21 mouse cellular contexts compared by ENCODE assay signal in genomic region chr6:71746846-71747245, GRCm38 (mm10). TPM values are rescaled to one million over a fixed set of nuclear protein-coding genes. Genes with fewer than 3 reads are reported as not detected.
DNase-seq lines count a peak whose midpoint lies in the region; ATAC-seq and TF ChIP-seq lines count a peak whose summit lies in the region.
"Had no signal": no experiment of that assay in that cellular context is flagged by ENCODE, and none has a peak within 500 bp of the region (broad histone marks: within the 10 kb centered on the region; RNA-seq: fewer than 3 reads in every experiment).

No protein-coding gene starts in this region.

- TF ChIP-seq POLR2A in MEL (IDR thresholded peaks at IDR 0.05; ENCODE audit: control insufficient read depth in 1 of 2, insufficient read depth in 1 of 2, low read depth in 1 of 2, low read length in 2 of 2, poor library complexity in 1 of 2), result no peak

- DNase-seq in layer of hippocampus, adult 9-11 months, result peak; percentile 44
- no peak for DNase-seq in layer of hippocampus, postnatal 25 days (ENCODE audit: extremely low spot score in 1 of 2, low spot score in 1 of 2)
- peak; percentile 22 for DNase-seq in MEL (ENCODE audit: low read depth, low spot score)
- peak; percentile 20 for DNase-seq in induced T-regulatory cell, adult 2 months (ENCODE audit: low read depth)
- DNase-seq in thymus, postnatal 14 days, result peak; percentile 58
- no peak for DNase-seq in left cerebral cortex, postnatal 4 days
- DNase-seq: cerebellum, adult 2 months; cerebellum, postnatal 36 days; heart, postnatal 10 days; lung, postnatal 10 days; right cerebral cortex, postnatal 14 days had no signal

- H3K9me3 ChIP-seq in MEL (replicated peaks; ENCODE audit: insufficient read depth, low read length), result no peaks in the 10 kb centered on the region
- no peaks in the 10 kb centered on the region for H3K9me3 ChIP-seq in kidney, embryonic 15.5 days (replicated peaks)
- H3K9me3 ChIP-seq: forebrain, embryonic 10.5 days; heart, embryonic 10.5 days; liver, embryonic 15.5 days; midbrain, embryonic 15.5 days; neural tube, embryonic 15.5 days; stomach, embryonic 15.5 days had no signal

- no peak for ATAC-seq in kidney, embryonic 15.5 days (replicated peaks; ENCODE audit: low FRiP score)
- ATAC-seq: intestine, embryonic 16.5 days; midbrain, embryonic 15.5 days had no signal

- no peak for TF ChIP-seq CTCF in MEL (IDR thresholded peaks at IDR 0.05 in 2 of 3, conservative IDR thresholded peaks at IDR 0.05 in 1 of 3; ENCODE audit: control insufficient read depth in 1 of 3, insufficient read depth in 1 of 3, low read depth in 2 of 3, low read length in 3 of 3, poor library complexity in 1 of 3, severe bottlenecking in 1 of 3)

- H3K9ac ChIP-seq in MEL (ENCODE audit: control insufficient read depth, low read depth, low read length, poor library complexity, severe bottlenecking), result no peak overlapping the region
- no peak overlapping the region for H3K9ac ChIP-seq in kidney, embryonic 15.5 days
- H3K9ac ChIP-seq: hindbrain, embryonic 14.5 days; liver, embryonic 15.5 days; midbrain, embryonic 15.5 days; neural tube, embryonic 15.5 days; stomach, embryonic 15.5 days had no signal

- H3K27ac ChIP-seq in MEL (ENCODE audit: control insufficient read depth, low read depth, low read length), result no peak overlapping the region
- no peak overlapping the region for H3K27ac ChIP-seq in kidney, embryonic 15.5 days
- H3K27ac ChIP-seq: forebrain, embryonic 10.5 days; heart, embryonic 10.5 days; hindbrain, embryonic 14.5 days; liver, embryonic 15.5 days; midbrain, embryonic 15.5 days; neural tube, embryonic 15.5 days; stomach, embryonic 15.5 days had no signal

- no peak for TF ChIP-seq RAD21 in MEL (IDR thresholded peaks at IDR 0.05; ENCODE audit: low read depth, low read length)

- intact Hi-C loops in left cerebral cortex, postnatal 4 days (cut with DNase I), result no loop called here

- no peaks in the 10 kb centered on the region; a peak in 2 of 4 replicates for H3K4me1 ChIP-seq in MEL (ENCODE audit: control insufficient read depth in 1 of 2, insufficient read depth in 2 of 2, low read length in 2 of 2)
- no peaks in the 10 kb centered on the region for H3K4me1 ChIP-seq in kidney, embryonic 15.5 days
- H3K4me1 ChIP-seq: liver, embryonic 15.5 days; midbrain, embryonic 15.5 days; stomach, embryonic 15.5 days had no signal

- H3K79me2 ChIP-seq in MEL (ENCODE audit: control insufficient read depth, insufficient read depth, low read length, poor library complexity), result no peaks in the 10 kb centered on the region

- no peak overlapping the region for H3K4me3 ChIP-seq in MEL (ENCODE audit: control insufficient read depth in 1 of 2, insufficient read depth in 1 of 2, low read depth in 2 of 2, low read length in 2 of 2)
- H3K4me3 ChIP-seq in kidney, embryonic 15.5 days (replicated peaks), result no peak overlapping the region
- H3K4me3 ChIP-seq: forebrain, embryonic 10.5 days; heart, embryonic 10.5 days; liver, embryonic 15.5 days; midbrain, embryonic 15.5 days; myocyte; neural tube, embryonic 15.5 days; stomach, embryonic 15.5 days had no signal

- H3K27me3 ChIP-seq in MEL (ENCODE audit: control insufficient read depth in 1 of 2, insufficient read depth in 2 of 2, low read length in 2 of 2), result peaks cover 9 to 10% of the 10 kb centered on the region in 2 experiments; a peak in 3 of 4 replicates
- H3K27me3 ChIP-seq in kidney, embryonic 15.5 days, result no peaks in the 10 kb centered on the region
- H3K27me3 ChIP-seq: liver, embryonic 15.5 days; midbrain, embryonic 15.5 days; neural tube, embryonic 15.5 days; stomach, embryonic 15.5 days had no signal

- TF ChIP-seq EP300 in MEL (IDR thresholded peaks at IDR 0.05; ENCODE audit: low read depth in 1 of 2, low read length in 2 of 2), result no peak

- WGBS in kidney, embryonic 15.5 days, result 82% methylated on average over 8 of the region's 8 CpGs

- no peak overlapping the region for H3K4me2 ChIP-seq in kidney, embryonic 15.5 days
- H3K4me2 ChIP-seq: hindbrain, embryonic 14.5 days; liver, embryonic 15.5 days; midbrain, embryonic 15.5 days; neural tube, embryonic 15.5 days; stomach, embryonic 15.5 days had no signal

- H3K36me3 ChIP-seq in MEL (ENCODE audit: control insufficient read depth in 1 of 2, insufficient read depth in 2 of 2, low read length in 2 of 2), result no peaks in the 10 kb centered on the region
- H3K36me3 ChIP-seq in kidney, embryonic 15.5 days, result no peaks in the 10 kb centered on the region
- H3K36me3 ChIP-seq: forebrain, embryonic 10.5 days; heart, embryonic 10.5 days; liver, embryonic 15.5 days; midbrain, embryonic 15.5 days; neural tube, embryonic 15.5 days; stomach, embryonic 15.5 days had no signal

TF ChIP-seq in MEL, 35 proteins besides CTCF, POLR2A, EP300 and RAD21:
- no peak for TF ChIP-seq JUND (IDR thresholded peaks at IDR 0.05; ENCODE audit: low read depth, low read length)
- TF ChIP-seq NRF1 (IDR thresholded peaks at IDR 0.05; ENCODE audit: insufficient read depth, low read depth, low read length, poor library complexity, severe bottlenecking), result 0 out of 2 replicates have a peak, but pooled peaks have one; percentile 22
TF ChIP-seq in MEL: peak in this region for 1.

RNA-seq across cellular contexts. Expression of gene Reep1, which starts 39.5 kb away (rescaled TPM):
- 10 to 100 TPM; 79.8 to 83.3 TPM for total RNA-seq in layer of hippocampus, postnatal 25 days (2021)
- total RNA-seq in MEL (2012; rRNA removed), result 0.07 and 0.12 TPM in 2 replicates
- under 1 TPM in 1 of 2 experiments, not detected in 1; 0.36 TPM for polyA plus RNA-seq in MEL (2012; ENCODE audit: insufficient read depth in 1 of 2, insufficient read length in 2 of 2, low read depth in 1 of 2, low replicate concordance in 2 of 2, missing spikeins in 1 of 2)
- polyA plus RNA-seq in kidney, embryonic 15.5 days (2015; fragmentation: Nextera tagmentation; extraction: Ambion mirVana), result 13.2 and 15.0 TPM in 2 replicates
- total RNA-seq in left cerebral cortex, postnatal 4 days (2021), result 100 to 1,000 TPM; 223 to 225 TPM

Comparison
In these comparisons a context has a peak if more than half of its experiments do, and no peak if none do; other contexts are left out.
1. DNase-seq: peak in layer of hippocampus, adult 9-11 months (single experiment), MEL (single experiment), induced T-regulatory cell, adult 2 months (single experiment) and thymus, postnatal 14 days (single experiment); none in layer of hippocampus, postnatal 25 days (0 of 2) and left cerebral cortex, postnatal 4 days (single experiment).
2. RNA of gene Reep1, which starts 39.5 kb away (total RNA-seq): 223 to 225 TPM in left cerebral cortex, postnatal 4 days and 79.8 to 83.3 TPM in layer of hippocampus, postnatal 25 days; 0.07 to 0.12 TPM in MEL; every median in the first group is over 10 times any median in the second.